Mouse (Mus musculus) spleen, postnatal 36 days (tissue): ENCODE results near the gene Mpzl1.

Experiments
- DNase-seq, 2 experiments: peaks; one replicate each; pipeline ENCODE4 v3.0.0; 2022; ENCODE audit warnings: low spot score in 2 of 2, mixed read lengths in 1 of 2

Gene Mpzl1

DNA sequence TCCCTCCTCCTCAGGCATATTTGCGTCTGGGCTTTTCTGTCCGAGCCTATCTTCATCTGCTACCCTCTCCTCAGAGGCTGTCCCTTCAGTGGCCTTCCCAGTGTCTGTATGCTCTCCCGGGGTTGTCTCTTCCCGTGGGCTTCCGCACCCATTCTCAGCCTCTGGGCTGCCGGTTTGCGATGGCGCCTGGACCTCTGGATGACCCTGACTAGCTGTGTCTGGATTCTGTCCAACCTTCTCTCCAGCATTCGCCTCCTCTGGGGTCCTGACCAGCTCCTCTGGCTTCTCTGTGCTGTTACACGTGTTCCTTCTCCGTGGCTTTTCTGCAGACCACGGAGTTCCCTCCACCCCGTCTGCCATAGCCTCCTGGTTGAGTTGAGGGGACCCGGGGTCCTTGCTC lies 21.1 kb upstream of the Mpzl1 start:
- DNase-seq, result no peak

GRCm38 (mm10) chr1:165655022-165655421 lies 20.7 kb upstream of the Mpzl1 start:
- DNase-seq, result peak in 1 of 2 experiments; percentile 48

DNA sequence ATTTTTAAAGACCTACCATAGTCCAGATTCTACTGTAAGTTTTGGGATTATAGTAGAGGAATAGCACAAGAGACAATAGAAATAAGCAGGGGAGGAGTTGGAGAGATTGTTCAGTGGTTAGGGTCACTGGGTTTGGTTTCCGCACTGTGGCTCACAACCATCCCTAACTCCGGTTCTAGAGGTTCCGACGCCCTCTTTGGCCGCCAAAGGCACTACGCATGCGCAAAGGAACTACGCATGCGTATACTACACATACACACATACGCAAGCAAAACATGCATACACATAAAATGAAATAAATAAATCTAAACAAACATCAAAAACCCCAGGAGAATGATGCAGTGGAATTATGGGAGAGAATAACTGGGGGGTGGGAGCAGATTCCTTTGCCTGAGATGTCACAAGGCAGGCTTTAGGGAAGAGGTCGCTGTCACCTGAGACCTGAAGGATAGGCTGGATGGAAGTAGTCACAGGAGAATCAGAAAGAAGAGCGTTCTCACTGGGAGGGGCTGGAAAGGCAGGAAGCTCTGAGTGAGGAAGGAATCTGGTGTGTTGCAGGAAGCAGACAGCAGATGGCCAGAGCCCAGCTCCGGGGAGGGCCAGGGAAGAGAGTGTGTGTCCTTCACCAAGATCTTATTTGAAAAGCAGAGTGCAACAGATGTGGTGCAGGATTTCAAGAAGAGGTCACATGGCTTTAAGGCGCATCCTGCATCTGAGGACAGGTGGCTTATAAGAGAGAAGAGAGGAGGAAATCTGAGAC lies 19.0 kb upstream of the Mpzl1 start:
- no peak for DNase-seq

GRCm38 (mm10) chr1:165652507-165652906 lies 18.2 kb upstream of the Mpzl1 start:
- no peak for DNase-seq

GRCm38 (mm10) chr1:165651158-165651557 lies 16.8 kb upstream of the Mpzl1 start:
- no peak for DNase-seq

DNA sequence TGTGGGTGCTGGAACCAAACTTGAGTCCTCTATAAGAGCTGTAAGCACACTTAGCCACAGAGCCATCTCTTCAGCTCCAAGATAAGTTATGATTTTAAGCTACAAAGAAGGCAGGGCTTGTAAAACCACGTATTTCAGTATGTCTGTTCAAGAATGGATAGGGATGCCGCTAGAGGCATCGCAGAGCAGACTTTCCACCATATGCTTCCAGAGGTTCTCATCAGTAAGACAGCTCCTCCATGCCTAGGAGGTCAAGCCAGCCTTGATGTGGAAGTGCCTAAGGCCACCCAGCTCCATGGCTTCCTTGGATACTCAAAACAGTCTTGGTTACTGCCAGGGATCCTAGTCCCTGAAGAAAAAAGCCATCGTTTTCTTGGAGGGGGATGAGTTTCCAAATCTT lies 10.8 kb upstream of the Mpzl1 start:
- no peak for DNase-seq

- no peak for DNase-seq
These were observed 9.4 kb upstream of the Mpzl1 start for GRCm38 (mm10) chr1:165643735-165644134.

- no peak for DNase-seq
These were observed 8.5 kb upstream of the Mpzl1 start for GRCm38 (mm10) chr1:165642780-165643311.

- DNase-seq, result peak; percentile 79 to 85
These were observed 7.7 kb upstream of the Mpzl1 start for GRCm38 (mm10) chr1:165641786-165642771.

DNA sequence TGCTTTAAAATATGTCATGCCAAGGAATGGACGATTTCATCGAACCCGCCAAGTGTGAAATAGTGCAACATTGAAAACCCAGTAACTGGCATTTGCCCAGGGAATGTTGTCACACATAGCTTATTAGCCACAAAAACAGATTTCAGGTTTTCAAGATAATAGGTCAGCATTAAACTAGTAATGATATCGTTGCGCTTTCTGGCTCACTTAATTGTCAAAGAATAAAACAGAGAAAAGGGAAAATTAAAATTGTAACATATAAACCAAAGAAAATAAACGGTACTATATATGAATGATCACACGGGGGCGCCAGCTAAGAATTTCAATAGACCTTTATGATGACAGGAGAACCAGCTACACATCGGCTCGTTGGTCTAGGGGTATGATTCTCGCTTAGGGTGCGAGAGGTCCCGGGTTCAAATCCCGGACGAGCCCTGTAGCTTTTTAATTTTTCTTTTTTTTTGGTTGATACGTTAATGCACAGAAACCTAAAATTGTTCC lies 7.0 kb upstream of the Mpzl1 start:
- peak; percentile 66 to 81 for DNase-seq

GRCm38 (mm10) chr1:165636289-165636688 lies 2.0 kb upstream of the Mpzl1 start:
- no peak for DNase-seq

DNA sequence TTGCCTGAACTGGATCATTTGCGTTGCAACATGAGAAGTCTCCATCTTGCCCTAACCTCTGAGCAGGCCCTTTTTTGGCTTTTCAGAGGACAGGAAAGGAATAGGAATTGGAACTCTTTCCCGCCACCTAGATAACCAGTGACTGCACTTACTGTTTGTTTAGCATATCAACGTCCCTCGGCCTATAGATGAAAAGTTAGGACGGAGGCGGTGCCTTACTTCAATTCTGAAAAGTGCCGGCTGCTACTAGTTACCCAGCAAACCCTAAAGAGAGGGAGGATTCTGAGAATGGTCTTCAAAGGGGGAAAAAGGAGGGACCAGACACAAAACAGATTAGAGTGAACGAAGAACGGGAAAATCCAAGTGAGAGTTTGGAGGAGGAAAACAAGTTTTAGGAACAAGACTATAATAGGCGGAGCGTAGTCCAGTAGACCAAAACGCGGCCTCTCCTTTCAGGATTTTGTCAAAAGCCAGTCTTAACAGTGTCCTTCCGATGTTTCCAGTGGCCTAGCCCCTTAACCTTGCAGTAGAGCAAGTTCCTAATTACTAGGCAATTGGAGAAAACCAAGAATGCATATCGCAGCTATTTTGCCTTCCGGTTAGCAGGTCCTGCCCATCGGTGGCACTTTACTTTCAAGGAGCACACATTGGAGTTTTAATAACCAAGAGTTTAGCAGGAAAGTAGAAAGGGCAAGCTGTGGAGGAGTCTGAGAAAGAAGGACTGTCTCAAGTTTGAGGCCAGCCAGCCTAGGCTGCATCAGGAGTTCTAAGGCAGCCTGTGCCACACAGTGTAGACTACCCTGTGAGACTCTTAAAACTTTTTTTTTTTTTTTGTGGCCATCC lies 938 bp upstream of the Mpzl1 start:
- DNase-seq, result no peak

DNA sequence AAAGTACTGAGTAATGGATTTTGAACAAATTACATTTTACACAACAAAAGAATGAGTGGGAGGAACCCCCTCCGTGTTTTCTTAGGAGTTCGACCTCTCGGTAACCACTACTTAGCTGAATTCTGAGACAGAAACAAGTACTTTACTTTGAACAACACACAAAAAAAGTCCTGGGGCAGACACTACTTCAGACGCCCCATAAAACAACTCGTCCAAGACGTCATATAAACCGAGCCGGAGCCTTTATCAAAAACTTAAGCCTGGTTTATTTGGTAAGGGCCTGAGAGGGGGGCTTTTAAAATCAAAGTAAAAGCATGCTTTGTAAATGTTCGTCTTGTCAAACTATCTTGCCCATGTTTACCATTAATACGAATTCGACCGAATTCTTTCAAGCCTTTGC lies 993 bp downstream of the Mpzl1 start:
- no peak for DNase-seq

- DNase-seq, result no peak
These were observed 3.2 kb downstream of the Mpzl1 start for GRCm38 (mm10) chr1:165631136-165631535.

- no peak for DNase-seq
These were observed 4.4 kb downstream of the Mpzl1 start for GRCm38 (mm10) chr1:165629975-165630374.

GRCm38 (mm10) chr1:165628603-165629002 lies 5.7 kb downstream of the Mpzl1 start:
- DNase-seq, result no peak

DNA sequence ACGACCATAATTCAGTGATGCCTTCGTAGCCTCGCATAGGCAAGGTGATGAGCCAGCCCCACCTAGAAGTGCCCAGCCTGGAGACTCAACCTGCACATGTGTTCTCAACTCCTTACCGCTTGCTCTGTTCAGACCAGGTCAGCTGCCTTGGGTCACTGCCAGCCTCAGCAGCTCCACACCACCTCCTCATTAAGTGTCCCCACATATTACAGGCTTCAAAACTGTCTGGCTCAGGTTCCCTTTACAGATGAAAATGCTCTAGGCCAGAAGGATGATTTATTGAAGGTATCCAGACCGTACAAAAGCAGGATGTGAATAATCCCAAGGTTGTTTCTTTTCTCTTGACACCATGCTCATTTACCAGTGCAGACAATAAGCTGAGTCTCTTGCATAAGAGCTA lies 8.4 kb downstream of the Mpzl1 start:
- DNase-seq, result no peak

- DNase-seq, result no peak
These were observed 9.3 kb downstream of the Mpzl1 start for GRCm38 (mm10) chr1:165625058-165625457.

DNA sequence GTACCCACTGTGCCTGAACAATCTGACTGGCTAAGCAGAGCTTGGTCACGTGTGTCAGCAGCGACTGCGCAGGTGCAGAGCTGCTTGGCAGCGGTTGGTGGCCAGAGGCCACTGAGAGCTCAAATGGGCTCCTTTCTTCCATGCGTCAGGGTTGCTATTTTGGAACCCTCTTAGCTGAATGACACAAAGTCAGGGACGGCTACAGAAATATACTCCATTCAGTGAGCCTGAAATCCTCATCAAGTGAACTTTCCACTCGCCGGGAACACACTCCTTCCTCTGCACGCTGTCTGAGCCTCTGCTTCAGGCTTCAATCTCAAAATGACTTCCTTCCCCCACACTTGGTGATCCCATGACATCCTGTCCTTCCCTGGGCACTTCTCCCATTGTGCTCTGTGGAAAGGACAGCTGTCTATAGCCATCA lies 16.1 kb downstream of the Mpzl1 start:
- no peak for DNase-seq

- no peak for DNase-seq
These were observed 17.0 kb downstream of the Mpzl1 start for GRCm38 (mm10) chr1:165617166-165617891.

- no peak for DNase-seq
These were observed 17.7 kb downstream of the Mpzl1 start for GRCm38 (mm10) chr1:165616652-165617051.
